Mouse (Mus musculus) embryo, embryonic 10.5 days (tissue): ENCODE data around the gene Tfrc.

Experiments
- DNase-seq: peaks from one replicate; pipeline ENCODE4 v3.0.0-alpha.2; 2015; ENCODE audit warnings: low spot score

Gene Tfrc

GRCm38 (mm10) chr16:32608712-32609400 lies at the start of gene Tfrc:
TSS of gene Tfrc (plus strand) at chr16:32608920.
- DNase-seq = peak; percentile 99

- no peak for DNase-seq
These were observed 49.2 kb upstream of the Tfrc start for GRCm38 (mm10) chr16:32559493-32559892.

GRCm38 (mm10) chr16:32563056-32563793 lies 45.5 kb upstream of the Tfrc start:
- DNase-seq = no peak

- DNase-seq = no peak
These were observed 41.4 kb upstream of the Tfrc start for GRCm38 (mm10) chr16:32567282-32567681.

- no peak for DNase-seq
These were observed 40.3 kb upstream of the Tfrc start for GRCm38 (mm10) chr16:32568401-32568800.

- no peak for DNase-seq
These were observed 38.7 kb upstream of the Tfrc start for GRCm38 (mm10) chr16:32570042-32570441.

- DNase-seq = no peak
These were observed 36.2 kb upstream of the Tfrc start for GRCm38 (mm10) chr16:32572528-32572927.

- DNase-seq = no peak
These were observed 22.2 kb upstream of the Tfrc start for GRCm38 (mm10) chr16:32586482-32586881.

- no peak for DNase-seq
These were observed 20.2 kb upstream of the Tfrc start for GRCm38 (mm10) chr16:32588568-32588967.

GRCm38 (mm10) chr16:32591521-32591920 lies 17.2 kb upstream of the Tfrc start:
- no peak for DNase-seq

- no peak for DNase-seq
These were observed 15.4 kb upstream of the Tfrc start for GRCm38 (mm10) chr16:32593283-32593805.

GRCm38 (mm10) chr16:32593916-32594315 lies 14.8 kb upstream of the Tfrc start:
- DNase-seq = no peak

- no peak for DNase-seq
These were observed 14.0 kb upstream of the Tfrc start for GRCm38 (mm10) chr16:32594701-32595100.

- no peak for DNase-seq
These were observed 13.4 kb upstream of the Tfrc start for GRCm38 (mm10) chr16:32595142-32595855.

- no peak for DNase-seq
These were observed 10.8 kb upstream of the Tfrc start for GRCm38 (mm10) chr16:32597909-32598381.

- DNase-seq = no peak
These were observed 9.6 kb upstream of the Tfrc start for GRCm38 (mm10) chr16:32599151-32599550.

- DNase-seq = no peak
These were observed 6.5 kb upstream of the Tfrc start for GRCm38 (mm10) chr16:32602193-32602685.

GRCm38 (mm10) chr16:32607562-32608343 lies 967 bp upstream of the Tfrc start:
- peak; percentile 27 for DNase-seq

- no peak for DNase-seq
These were observed 392 bp upstream of the Tfrc start for GRCm38 (mm10) chr16:32608344-32608711.

GRCm38 (mm10) chr16:32609401-32609779 lies 670 bp downstream of the Tfrc start:
- DNase-seq = no peak

- DNase-seq = no peak
These were observed 1.9 kb downstream of the Tfrc start for GRCm38 (mm10) chr16:32610460-32611255.
